ENCODE assay signal across 35 mouse cellular contexts in the genomic region with DNA sequence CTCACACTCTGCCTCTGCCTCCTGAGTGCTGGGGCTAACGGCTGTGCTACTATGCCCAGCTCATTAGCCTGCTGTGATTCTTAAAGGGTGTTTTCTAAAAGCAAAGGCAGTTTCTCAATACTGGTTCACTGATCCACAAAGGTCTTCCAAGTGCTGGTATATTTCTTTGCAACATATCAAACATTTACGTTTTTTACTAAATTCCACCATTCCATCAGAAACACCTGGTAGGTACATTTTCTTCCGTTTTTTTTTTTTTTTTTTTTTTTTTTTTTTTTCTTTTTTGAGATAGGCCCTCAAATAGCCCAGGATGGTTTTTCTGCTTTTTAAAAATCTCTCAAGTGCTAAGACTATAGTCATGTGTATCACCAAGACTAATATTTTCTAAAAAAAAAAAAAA. TPM values are rescaled to one million over a fixed set of nuclear protein-coding genes. Genes with fewer than 3 reads are reported as not detected.
"Had no signal": no experiment of that assay in that cellular context is flagged by ENCODE, and none has a peak within 500 bp of the region (broad histone marks: within the 10 kb centered on the region; RNA-seq: fewer than 3 reads in every experiment).

No protein-coding gene starts in this region.

- H3K27me3 ChIP-seq: embryonic facial prominence, embryonic 12.5 days; embryonic facial prominence, embryonic 13.5 days; embryonic facial prominence, embryonic 15.5 days; forebrain, embryonic 12.5 days; forebrain, embryonic 13.5 days; forebrain, embryonic 15.5 days had no signal

- ATAC-seq: forebrain, embryonic 13.5 days; forebrain, embryonic 14.5 days; forebrain, embryonic 15.5 days; forebrain, embryonic 16.5 days; forebrain, postnatal 0 days had no signal

- H3K27ac ChIP-seq: embryonic facial prominence, embryonic 10.5 days; embryonic facial prominence, embryonic 12.5 days; embryonic facial prominence, embryonic 13.5 days; embryonic facial prominence, embryonic 15.5 days; forebrain, embryonic 10.5 days; forebrain, embryonic 12.5 days; forebrain, embryonic 13.5 days; forebrain, embryonic 15.5 days; gastrocnemius, adult 2 months; heart, adult 2 months had no signal

- H3K4me1 ChIP-seq: embryonic facial prominence, embryonic 12.5 days had no signal

- H3K9me3 ChIP-seq: embryonic facial prominence, embryonic 10.5 days; embryonic facial prominence, embryonic 12.5 days; embryonic facial prominence, embryonic 13.5 days; embryonic facial prominence, embryonic 15.5 days; forebrain, embryonic 10.5 days; forebrain, embryonic 12.5 days; forebrain, embryonic 13.5 days; forebrain, embryonic 15.5 days had no signal

- H3K36me3 ChIP-seq: embryonic facial prominence, embryonic 10.5 days; embryonic facial prominence, embryonic 12.5 days; embryonic facial prominence, embryonic 13.5 days; embryonic facial prominence, embryonic 15.5 days; forebrain, embryonic 12.5 days; forebrain, embryonic 15.5 days had no signal

- H3K9ac ChIP-seq: embryonic facial prominence, embryonic 12.5 days; embryonic facial prominence, embryonic 13.5 days; embryonic facial prominence, embryonic 15.5 days; forebrain, embryonic 12.5 days; forebrain, embryonic 13.5 days; forebrain, embryonic 15.5 days; forebrain, postnatal 0 days had no signal

- H3K4me2 ChIP-seq: embryonic facial prominence, embryonic 12.5 days; embryonic facial prominence, embryonic 13.5 days; embryonic facial prominence, embryonic 15.5 days; forebrain, embryonic 12.5 days; forebrain, embryonic 13.5 days; forebrain, embryonic 15.5 days had no signal

- DNase-seq: cerebellum, adult 9-10 months; cerebellum, adult 9-11 months; cerebellum, postnatal 10 days; cerebellum, postnatal 14 days; cerebellum, postnatal 25 days; cerebellum, postnatal 36 days; embryo, embryonic 11 days; forebrain, postnatal 0 days; gastrocnemius, adult 2 months; gastrocnemius, postnatal 10 days; gastrocnemius, postnatal 14 days; gastrocnemius, postnatal 25 days; gastrocnemius, postnatal 36 days; heart, adult 18-20 months; heart, adult 2 months had no signal

- H3K4me3 ChIP-seq: embryonic facial prominence, embryonic 10.5 days; embryonic facial prominence, embryonic 12.5 days; embryonic facial prominence, embryonic 13.5 days; embryonic facial prominence, embryonic 15.5 days; erythroblast, embryonic 14.5 days; forebrain, embryonic 10.5 days; forebrain, embryonic 12.5 days; forebrain, embryonic 13.5 days; forebrain, embryonic 15.5 days; gastrocnemius, adult 2 months; heart, adult 2 months had no signal

RNA-seq across cellular contexts. Expression of gene Gm43552, which starts 38.6 kb away (rescaled TPM):
- total RNA-seq: common myeloid progenitor, adult 5-6 weeks; forebrain, postnatal 0 days; gastrocnemius, adult 18-20 months; gastrocnemius, adult 2 months; gastrocnemius, postnatal 36 days; granulocyte monocyte progenitor cell, adult 5-6 weeks; heart, adult 2 months had no signal
- polyA plus RNA-seq: cortical plate, adult 2 months; embryonic facial prominence, embryonic 10.5 days; embryonic facial prominence, embryonic 11.5 days; embryonic facial prominence, embryonic 12.5 days; embryonic facial prominence, embryonic 13.5 days; embryonic facial prominence, embryonic 14.5 days; erythroblast, embryonic 14.5 days; forebrain, embryonic 10.5 days; forebrain, embryonic 11.5 days; forebrain, embryonic 12.5 days; forebrain, embryonic 13.5 days; forebrain, embryonic 14.5 days; forebrain, embryonic 15.5 days; forebrain, embryonic 16.5 days; forebrain, postnatal 0 days; frontal cortex, adult 2 months; gonadal fat pad, adult 2 months; heart, adult 2 months had no signal
